Mouse (Mus musculus): ENCODE results near the gene Olfr648. TPM values are rescaled to one million over a fixed set of nuclear protein-coding genes. Genes with fewer than 3 reads are reported as not detected.

The Olfr648 gene
- polyA plus RNA-seq, 1 experiment from 2014 or later, result 0.06 TPM

GRCm38 (mm10) chr7:104175085-104175484 is 8.1 kb downstream of the Olfr648 start:
- no peaks in the 10 kb centered on the region for H3K27me3 ChIP-seq
- no peak overlapping the region for H3K4me3 ChIP-seq (replicated peaks)
- no peak overlapping the region for H3K4me2 ChIP-seq
- ATAC-seq (ENCODE audit: insufficient read depth), result no peak
- WGBS (ENCODE audit: insufficient replicate concordance), result 51% methylated on average over 1 of the region's 1 CpGs
- no peak overlapping the region for H3K27ac ChIP-seq (replicated peaks)
- no peaks in the 10 kb centered on the region for H3K36me3 ChIP-seq (replicated peaks)
- H3K4me1 ChIP-seq (replicated peaks), result no peaks in the 10 kb centered on the region
- no peaks in the 10 kb centered on the region for H3K9me3 ChIP-seq (replicated peaks)
- no peak overlapping the region for H3K9ac ChIP-seq

DNA sequence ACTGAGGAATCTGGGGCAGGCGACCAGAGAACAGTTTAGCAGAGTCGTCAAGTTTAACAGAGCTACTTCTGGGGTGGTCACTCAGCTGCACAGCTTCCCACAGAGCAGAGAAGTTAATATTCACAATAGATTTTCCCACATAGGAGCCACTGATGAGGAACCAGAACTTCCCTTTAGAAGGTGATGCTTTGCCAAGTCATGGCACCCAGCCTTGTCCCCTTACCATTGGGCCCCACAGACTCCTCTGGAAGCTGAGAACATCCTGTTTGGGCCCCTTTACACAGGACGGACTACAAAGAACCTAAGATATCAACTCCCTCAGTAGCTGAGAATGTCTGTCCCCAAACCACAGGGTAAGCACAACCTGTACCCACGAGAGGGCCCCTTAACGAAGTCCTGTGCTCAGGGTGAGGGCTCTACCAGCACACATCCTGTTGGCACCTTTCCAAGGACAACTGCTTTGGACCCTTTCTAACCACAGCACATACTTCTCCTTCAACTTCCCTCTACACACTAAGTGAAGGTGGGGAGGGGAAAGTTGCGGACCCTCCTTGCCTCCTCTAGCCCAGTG is 13.5 kb downstream of the Olfr648 start:
- Histone ChIP-seq H3K27me3 (no peaks in the 10 kb centered on the region), H3K27ac (replicated peaks) (no peak overlapping the region), H3K4me2 (no peak overlapping the region), H3K4me3 (replicated peaks) (no peak overlapping the region), H3K9me3 (replicated peaks) (no peaks in the 10 kb centered on the region), H3K9ac (no peak overlapping the region), H3K36me3 (replicated peaks) (no peaks in the 10 kb centered on the region), H3K4me1 (replicated peaks) (no peaks in the 10 kb centered on the region)
- 12% methylated on average over 6 of the region's 6 CpGs for WGBS (ENCODE audit: insufficient replicate concordance)
- ATAC-seq (ENCODE audit: insufficient read depth), result peak; percentile 31

DNA sequence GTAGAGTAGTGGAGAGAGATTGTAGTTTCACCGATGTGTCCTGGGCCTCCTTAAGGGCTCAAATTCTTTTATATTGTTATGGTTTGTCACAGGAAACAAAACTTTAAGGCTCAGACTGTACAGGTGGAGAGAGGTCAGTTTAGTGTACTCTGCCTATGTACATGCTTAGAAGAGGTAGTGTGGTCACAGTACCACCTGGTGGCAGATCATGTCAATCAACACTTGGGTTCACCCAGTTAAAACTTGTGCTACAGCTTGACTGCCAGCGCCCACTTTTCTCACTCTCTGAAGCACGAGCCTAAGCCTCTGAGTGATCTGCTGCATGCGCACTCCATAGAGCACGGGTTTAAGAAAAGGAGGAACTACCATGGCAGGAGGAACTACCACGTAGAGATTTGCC is 16.1 kb downstream of the Olfr648 start:
- Histone ChIP-seq H3K36me3 (replicated peaks) (no peaks in the 10 kb centered on the region), H3K9ac (no peak overlapping the region), H3K9me3 (replicated peaks) (no peaks in the 10 kb centered on the region), H3K4me1 (replicated peaks) (no peaks in the 10 kb centered on the region), H3K27ac (replicated peaks) (no peak overlapping the region), H3K4me3 (replicated peaks) (no peak overlapping the region), H3K27me3 (no peaks in the 10 kb centered on the region), H3K4me2 (no peak overlapping the region)
- ATAC-seq (ENCODE audit: insufficient read depth), result no peak
- 22% methylated on average over 6 of the region's 6 CpGs for WGBS (ENCODE audit: insufficient replicate concordance)

GRCm38 (mm10) chr7:104150456-104150855 is 32.7 kb downstream of the Olfr648 start, which contains the start of gene Ubqlnl:
Ubqlnl (minus strand) TSS chr7:104150556.
- no peaks in the 10 kb centered on the region for H3K4me1 ChIP-seq (replicated peaks)
- H3K36me3 ChIP-seq (replicated peaks), result no peaks in the 10 kb centered on the region
- no peak for ATAC-seq (ENCODE audit: insufficient read depth)
- no peaks in the 10 kb centered on the region for H3K9me3 ChIP-seq (replicated peaks)
- WGBS (ENCODE audit: insufficient replicate concordance), result 59% methylated on average over 2 of the region's 2 CpGs
- no peak within 1 kb of the TSS for H3K4me3 ChIP-seq (replicated peaks)
- H3K27me3 ChIP-seq, result no peaks in the 10 kb centered on the region
- no peak within 1 kb of the TSS for H3K27ac ChIP-seq (replicated peaks)
- H3K4me2 ChIP-seq, result no peak within 1 kb of the TSS
- no peak within 1 kb of the TSS for H3K9ac ChIP-seq

DNA sequence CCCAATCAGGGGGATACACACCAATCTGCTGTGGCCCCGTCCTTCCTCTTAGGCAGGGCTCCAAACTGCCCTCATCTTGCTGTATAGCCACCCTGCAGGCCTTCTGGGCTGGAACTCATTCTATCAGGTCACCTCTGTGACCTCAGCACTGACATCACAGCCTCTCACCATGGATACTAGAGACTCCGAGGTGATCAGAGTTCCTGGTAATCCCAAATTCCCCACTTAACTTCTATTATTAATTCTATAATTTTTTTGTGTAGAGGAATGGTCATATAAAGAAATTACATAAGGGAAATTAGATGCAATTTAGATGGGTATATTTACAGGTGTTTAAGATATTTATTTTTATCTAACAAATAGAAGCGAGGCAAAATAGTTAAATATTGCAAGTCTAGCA is 40.0 kb downstream of the Olfr648 start, which contains the start of gene Ubqln3:
Ubqln3 (minus strand) TSS at position 101 of the 400 bp plus-strand sequence.
- no peak within 1 kb of the TSS for H3K4me3 ChIP-seq (replicated peaks)
- ATAC-seq (ENCODE audit: insufficient read depth), result no peak
- H3K36me3 ChIP-seq (replicated peaks), result no peaks in the 10 kb centered on the region
- no peaks in the 10 kb centered on the region for H3K27me3 ChIP-seq
- 51% methylated on average over 3 of the region's 3 CpGs for WGBS (ENCODE audit: insufficient replicate concordance)
- no peaks in the 10 kb centered on the region for H3K9me3 ChIP-seq (replicated peaks)
- H3K4me1 ChIP-seq (replicated peaks), result no peaks in the 10 kb centered on the region
- H3K27ac ChIP-seq (replicated peaks), result no peak within 1 kb of the TSS
- H3K9ac ChIP-seq, result no peak within 1 kb of the TSS
- no peak within 1 kb of the TSS for H3K4me2 ChIP-seq

DNA sequence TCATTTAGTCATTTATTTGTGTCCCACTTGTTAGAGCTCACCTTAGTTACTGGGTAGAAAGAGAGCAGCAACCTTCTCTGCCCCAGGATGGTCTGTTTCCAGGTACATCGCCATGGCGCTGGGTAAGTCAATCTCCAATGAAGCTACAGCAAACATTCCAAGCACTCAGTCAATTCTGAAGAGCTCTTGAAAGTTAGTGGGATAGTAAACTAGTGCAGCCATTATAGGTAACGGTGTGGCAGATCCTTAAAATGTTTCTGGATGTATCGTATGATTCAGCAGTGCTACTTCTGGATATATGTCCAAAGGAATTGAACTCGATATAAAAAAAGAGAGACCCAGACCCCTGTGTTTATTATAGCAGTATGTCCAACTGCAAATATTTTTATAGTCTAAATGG is 45.9 kb downstream of the Olfr648 start, which contains the start of gene Olfr643:
Olfr643 (minus strand) TSS at position 101 of the 400 bp plus-strand sequence.
- H3K9ac ChIP-seq, result no peak within 1 kb of the TSS
- H3K4me1 ChIP-seq (replicated peaks), result no peaks in the 10 kb centered on the region
- no peak for ATAC-seq (ENCODE audit: insufficient read depth)
- H3K4me2 ChIP-seq, result no peak within 1 kb of the TSS
- no peaks in the 10 kb centered on the region for H3K36me3 ChIP-seq (replicated peaks)
- H3K4me3 ChIP-seq (replicated peaks), result no peak within 1 kb of the TSS
- H3K9me3 ChIP-seq (replicated peaks), result no peaks in the 10 kb centered on the region
- H3K27me3 ChIP-seq, result no peaks in the 10 kb centered on the region
- 67% methylated on average over 5 of the region's 5 CpGs for WGBS (ENCODE audit: insufficient replicate concordance)
- H3K27ac ChIP-seq (replicated peaks), result no peak within 1 kb of the TSS

DNA sequence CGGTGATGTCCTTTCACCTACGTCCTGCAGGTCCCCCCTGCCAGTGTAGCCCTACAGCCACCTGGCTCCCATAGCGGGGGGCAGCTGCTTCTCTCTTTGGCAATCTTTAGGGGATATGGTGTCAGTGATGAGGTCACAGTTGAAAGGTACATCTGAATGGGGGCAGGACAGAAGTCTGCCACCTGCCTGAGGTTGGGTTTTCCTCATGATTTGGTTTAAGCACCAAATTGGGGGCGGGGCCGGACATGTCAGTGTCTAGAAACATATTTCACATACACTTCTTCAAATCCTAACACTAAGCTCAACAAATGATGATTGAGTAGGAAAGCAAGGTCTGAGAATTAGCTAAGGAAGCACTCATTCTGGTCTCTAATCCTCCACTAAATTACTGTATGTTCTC is 53.5 kb downstream of the Olfr648 start, which contains the start of gene Ubqln5:
Ubqln5 (minus strand) TSS at position 101 of the 400 bp plus-strand sequence.
- Histone ChIP-seq H3K27me3 (no peaks in the 10 kb centered on the region), H3K4me1 (replicated peaks) (no peaks in the 10 kb centered on the region), H3K36me3 (replicated peaks) (no peaks in the 10 kb centered on the region), H3K4me2 (no peak within 1 kb of the TSS), H3K9ac (no peak within 1 kb of the TSS), H3K27ac (replicated peaks) (no peak within 1 kb of the TSS), H3K4me3 (replicated peaks) (no peak within 1 kb of the TSS), H3K9me3 (replicated peaks) (no peaks in the 10 kb centered on the region)
- ATAC-seq (ENCODE audit: insufficient read depth), result no peak
- 68% methylated on average over 5 of the region's 5 CpGs for WGBS (ENCODE audit: insufficient replicate concordance)

Other genes with a start within 250 kb of the Olfr648 start
- gene Olfr632, start 249.0 kb downstream of the Olfr648 start, polyA plus RNA-seq (2015; fragmentation: Nextera tagmentation; extraction: Ambion mirVana), result 0.16 and 0.23 TPM in 2 replicates
- 0.02 TPM in 1 of 2 replicates, not detected in the other for gene Olfr633, start 239.0 kb downstream of the Olfr648 start, polyA plus RNA-seq (2015; fragmentation: Nextera tagmentation; extraction: Ambion mirVana)
- not detected in 2 replicates for gene Olfr635, start 212.2 kb downstream of the Olfr648 start, polyA plus RNA-seq (2015; fragmentation: Nextera tagmentation; extraction: Ambion mirVana)
- gene Olfr638, start 184.6 kb downstream of the Olfr648 start, polyA plus RNA-seq (2015; fragmentation: Nextera tagmentation; extraction: Ambion mirVana), result not detected in 2 replicates
- not detected in 2 replicates for gene Olfr639, start 166.1 kb downstream of the Olfr648 start, polyA plus RNA-seq (2015; fragmentation: Nextera tagmentation; extraction: Ambion mirVana)
- not detected in 2 replicates for gene Olfr640, start 157.8 kb downstream of the Olfr648 start, polyA plus RNA-seq (2015; fragmentation: Nextera tagmentation; extraction: Ambion mirVana)
- not detected in 2 replicates for gene Olfr641, start 147.9 kb downstream of the Olfr648 start, polyA plus RNA-seq (2015; fragmentation: Nextera tagmentation; extraction: Ambion mirVana)
- not detected in 2 replicates for gene Olfr642, start 130.7 kb downstream of the Olfr648 start, polyA plus RNA-seq (2015; fragmentation: Nextera tagmentation; extraction: Ambion mirVana)
- not detected in 2 replicates for gene 4930516K23Rik, start 121.9 kb downstream of the Olfr648 start, polyA plus RNA-seq (2015; fragmentation: Nextera tagmentation; extraction: Ambion mirVana)
- gene Olfr644, start 111.5 kb downstream of the Olfr648 start, polyA plus RNA-seq (2015; fragmentation: Nextera tagmentation; extraction: Ambion mirVana), result not detected in 2 replicates
- gene Olfr645, start 97.9 kb downstream of the Olfr648 start, polyA plus RNA-seq (2015; fragmentation: Nextera tagmentation; extraction: Ambion mirVana), result not detected in 2 replicates
- not detected in 2 replicates for gene Olfr646, start 78.5 kb downstream of the Olfr648 start, polyA plus RNA-seq (2015; fragmentation: Nextera tagmentation; extraction: Ambion mirVana)
- gene Ubqln5, start 53.6 kb downstream of the Olfr648 start, polyA plus RNA-seq (2015; fragmentation: Nextera tagmentation; extraction: Ambion mirVana), result not detected in 2 replicates
- not detected in 2 replicates for gene Olfr643, start 46.0 kb downstream of the Olfr648 start, polyA plus RNA-seq (2015; fragmentation: Nextera tagmentation; extraction: Ambion mirVana)
- not detected in 2 replicates for gene Ubqln3, start 40.1 kb downstream of the Olfr648 start, polyA plus RNA-seq (2015; fragmentation: Nextera tagmentation; extraction: Ambion mirVana)
- gene Ubqlnl, start 32.8 kb downstream of the Olfr648 start, polyA plus RNA-seq (2015; fragmentation: Nextera tagmentation; extraction: Ambion mirVana), result not detected in 2 replicates
- gene Olfm5, start 18.6 kb downstream of the Olfr648 start, polyA plus RNA-seq (2015; fragmentation: Nextera tagmentation; extraction: Ambion mirVana), result not detected in 2 replicates
- not detected in 2 replicates for gene Olfr649, start 12.6 kb upstream of the Olfr648 start, polyA plus RNA-seq (2015; fragmentation: Nextera tagmentation; extraction: Ambion mirVana)
- gene Trim6, start 35.4 kb upstream of the Olfr648 start, polyA plus RNA-seq (2015; fragmentation: Nextera tagmentation; extraction: Ambion mirVana), result 0.43 and 0.50 TPM in 2 replicates
- 1.6 and 1.8 TPM in 2 replicates for gene Trim34a, start 61.1 kb upstream of the Olfr648 start, polyA plus RNA-seq (2015; fragmentation: Nextera tagmentation; extraction: Ambion mirVana)
- 0.32 and 0.37 TPM in 2 replicates for gene Trim5, start 104.7 kb upstream of the Olfr648 start, polyA plus RNA-seq (2015; fragmentation: Nextera tagmentation; extraction: Ambion mirVana)
- gene Trim12a, start 132.1 kb upstream of the Olfr648 start, polyA plus RNA-seq (2015; fragmentation: Nextera tagmentation; extraction: Ambion mirVana), result 3.1 and 3.4 TPM in 2 replicates
- gene Trim34b, start 146.1 kb upstream of the Olfr648 start, polyA plus RNA-seq (2015; fragmentation: Nextera tagmentation; extraction: Ambion mirVana), result 0.07 TPM in 1 of 2 replicates, not detected in the other
- gene Trim12c, start 170.0 kb upstream of the Olfr648 start, polyA plus RNA-seq (2015; fragmentation: Nextera tagmentation; extraction: Ambion mirVana), result 1.1 and 1.2 TPM in 2 replicates
- gene Trim30b, start 186.5 kb upstream of the Olfr648 start, polyA plus RNA-seq (2015; fragmentation: Nextera tagmentation; extraction: Ambion mirVana), result 0.28 and 0.36 TPM in 2 replicates
- gene Trim30c, start 217.4 kb upstream of the Olfr648 start, polyA plus RNA-seq (2015; fragmentation: Nextera tagmentation; extraction: Ambion mirVana), result 0.30 and 0.53 TPM in 2 replicates